Mouse (Mus musculus) forelimb bud, embryonic 11.5 days (tissue): ENCODE measurements around the gene Efhd1.

Experiments used
- DNase-seq: peaks from one replicate; pipeline ENCODE4 v3.0.0-alpha.2; 2012; ENCODE audit warnings: low read depth, low spot score

Efhd1 gene

DNA sequence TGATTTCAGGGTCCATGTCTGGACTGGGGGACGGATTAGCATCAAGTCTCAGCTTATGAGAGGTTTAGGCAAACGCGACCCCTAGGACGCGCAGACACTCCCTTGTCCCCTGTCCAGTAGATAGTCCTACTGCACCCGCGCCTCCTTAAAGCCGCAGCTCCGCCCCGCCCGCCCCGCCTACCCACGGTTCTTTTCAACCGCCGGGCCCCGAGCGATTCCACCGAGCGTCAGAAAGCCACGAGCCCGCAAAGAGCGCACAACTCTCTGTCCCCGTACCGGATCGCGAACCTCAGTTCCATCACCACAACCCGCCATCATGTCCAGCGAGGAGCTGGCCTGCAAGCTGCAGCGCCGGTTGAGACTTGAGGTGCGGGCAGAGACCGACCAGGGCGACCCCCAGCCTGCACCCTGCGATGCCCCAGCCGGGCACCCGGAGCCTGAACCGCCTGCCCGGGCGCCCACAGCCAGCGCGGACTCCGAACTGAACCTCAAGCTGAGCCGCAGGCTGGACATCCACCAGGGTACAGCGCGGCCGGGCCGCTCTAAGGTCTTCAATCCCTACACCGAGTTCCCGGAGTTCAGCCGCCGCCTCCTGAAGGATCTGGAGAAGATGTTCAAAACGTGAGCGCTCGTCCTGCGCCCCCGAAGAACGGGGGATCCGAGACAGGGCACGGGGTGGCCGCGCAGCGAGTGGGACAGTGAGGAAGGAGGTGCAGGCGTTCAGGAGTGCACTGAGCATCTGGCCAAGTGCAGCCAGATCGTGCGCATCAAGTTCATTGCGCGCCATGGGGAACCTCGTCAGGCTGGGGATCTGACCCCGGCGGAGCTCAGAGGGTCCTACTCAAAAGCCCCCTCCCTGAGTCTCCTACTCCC lies at the start of gene Efhd1:
TSS of gene Efhd1 (plus strand) at position 230 of the 873 bp plus-strand sequence.
- no peak for DNase-seq

GRCm38 (mm10) chr1:87214748-87215147 lies 49.4 kb upstream of the Efhd1 start:
- DNase-seq: no peak

DNA sequence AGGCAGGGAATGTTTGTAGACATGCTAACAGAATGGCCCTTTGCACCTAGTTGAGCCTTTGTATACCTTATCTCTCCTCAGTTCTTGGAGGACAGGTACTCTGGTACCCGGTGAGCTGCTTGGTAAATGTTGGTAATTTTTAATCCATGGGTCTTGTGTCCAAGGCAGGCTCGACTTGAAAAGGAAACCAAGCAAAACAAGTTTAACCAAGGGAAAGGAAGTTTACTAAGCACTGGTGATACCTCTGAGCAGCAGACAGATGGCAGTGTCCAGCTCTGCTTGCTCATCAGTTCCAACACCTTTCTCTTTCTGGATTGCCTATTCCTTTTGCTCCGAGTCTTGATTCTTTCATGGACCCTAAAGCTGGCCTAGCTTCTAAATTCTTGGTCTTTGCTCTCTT lies 46.2 kb upstream of the Efhd1 start:
- no peak for DNase-seq

DNA sequence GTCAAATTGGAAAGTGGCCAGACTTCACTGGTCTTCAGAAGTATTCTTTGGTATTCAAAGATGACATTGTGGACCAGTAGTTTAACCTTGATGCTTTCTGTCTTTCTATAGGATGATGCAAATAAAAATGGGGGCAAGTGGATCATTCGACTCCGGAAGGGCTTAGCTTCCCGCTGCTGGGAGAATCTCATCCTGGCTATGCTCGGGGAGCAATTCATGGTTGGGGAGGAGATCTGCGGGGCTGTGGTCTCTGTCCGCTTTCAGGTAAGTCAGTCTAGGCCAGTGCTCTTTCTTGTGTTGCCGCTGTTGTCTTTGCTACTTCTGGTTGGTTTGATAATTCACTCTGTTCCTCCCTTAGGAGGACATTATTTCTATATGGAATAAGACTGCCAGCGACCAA lies 38.4 kb upstream of the Efhd1 start:
- DNase-seq: no peak

- no peak for DNase-seq
These were observed 37.6 kb upstream of the Efhd1 start for GRCm38 (mm10) chr1:87226409-87227159.

- DNase-seq: no peak
These were observed 37.0 kb upstream of the Efhd1 start for GRCm38 (mm10) chr1:87227160-87227550.

DNA sequence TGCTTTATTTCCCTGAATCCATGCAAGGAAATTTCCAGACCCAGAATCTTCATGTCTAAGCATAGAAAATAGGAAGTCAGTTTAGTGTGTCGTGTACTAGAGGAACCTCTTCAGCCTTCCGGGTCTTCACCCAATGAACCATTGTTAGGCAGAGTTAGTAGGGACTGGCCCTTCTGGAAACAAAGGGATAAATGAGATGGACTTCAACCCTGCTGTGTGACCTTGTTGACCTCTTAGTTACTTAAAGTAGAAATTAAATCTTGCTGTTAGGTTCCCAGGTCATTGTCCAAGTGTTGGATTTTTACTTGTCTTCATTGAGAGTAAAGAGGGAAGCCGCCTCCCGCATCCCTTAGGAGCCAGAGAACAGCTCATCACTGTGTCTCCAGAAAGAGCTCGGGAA lies 33.6 kb upstream of the Efhd1 start:
- no peak for DNase-seq

DNA sequence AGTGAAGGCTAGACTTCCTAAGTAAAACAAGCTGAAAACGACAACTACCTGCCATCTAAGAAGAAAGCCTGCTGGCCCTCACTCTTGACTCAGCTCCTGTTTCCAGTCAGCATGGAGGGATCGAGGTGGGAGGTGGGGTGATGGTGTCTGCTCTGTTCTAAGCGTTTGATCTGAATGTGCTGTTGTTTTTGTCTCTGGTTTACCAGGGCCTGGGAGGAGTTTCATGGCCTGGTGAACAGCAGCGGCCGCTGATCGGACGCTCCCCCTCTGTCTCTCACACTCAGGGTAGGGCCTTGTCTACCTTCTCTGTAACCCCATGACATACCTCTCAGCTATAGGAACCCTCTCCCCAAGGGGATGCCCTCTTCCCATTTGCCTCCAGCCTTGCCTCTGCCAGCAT lies 32.0 kb upstream of the Efhd1 start:
- DNase-seq: no peak

GRCm38 (mm10) chr1:87239056-87239455 lies 25.1 kb upstream of the Efhd1 start:
- DNase-seq: no peak

DNA sequence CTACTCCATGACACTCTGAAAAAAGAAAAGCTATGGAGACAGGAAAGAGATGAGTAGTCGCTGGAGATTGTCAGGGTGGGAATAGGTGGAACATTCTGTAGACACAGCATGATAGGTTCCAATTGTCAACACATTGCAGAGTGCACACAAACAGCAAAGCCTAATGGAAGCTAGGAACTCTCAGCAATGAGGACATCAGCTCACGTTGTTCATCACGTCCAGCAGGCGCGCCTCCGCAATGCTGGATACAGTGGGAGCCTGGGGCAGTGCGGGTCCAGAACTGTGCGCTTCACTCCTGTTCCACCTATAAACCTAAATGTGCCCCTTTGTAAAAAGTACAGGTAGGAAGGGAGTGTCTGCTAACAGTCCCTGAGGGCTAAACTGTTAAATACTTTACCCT lies 21.1 kb upstream of the Efhd1 start:
- DNase-seq: no peak

- no peak for DNase-seq
These were observed 18.7 kb upstream of the Efhd1 start for GRCm38 (mm10) chr1:87245430-87245829.

DNA sequence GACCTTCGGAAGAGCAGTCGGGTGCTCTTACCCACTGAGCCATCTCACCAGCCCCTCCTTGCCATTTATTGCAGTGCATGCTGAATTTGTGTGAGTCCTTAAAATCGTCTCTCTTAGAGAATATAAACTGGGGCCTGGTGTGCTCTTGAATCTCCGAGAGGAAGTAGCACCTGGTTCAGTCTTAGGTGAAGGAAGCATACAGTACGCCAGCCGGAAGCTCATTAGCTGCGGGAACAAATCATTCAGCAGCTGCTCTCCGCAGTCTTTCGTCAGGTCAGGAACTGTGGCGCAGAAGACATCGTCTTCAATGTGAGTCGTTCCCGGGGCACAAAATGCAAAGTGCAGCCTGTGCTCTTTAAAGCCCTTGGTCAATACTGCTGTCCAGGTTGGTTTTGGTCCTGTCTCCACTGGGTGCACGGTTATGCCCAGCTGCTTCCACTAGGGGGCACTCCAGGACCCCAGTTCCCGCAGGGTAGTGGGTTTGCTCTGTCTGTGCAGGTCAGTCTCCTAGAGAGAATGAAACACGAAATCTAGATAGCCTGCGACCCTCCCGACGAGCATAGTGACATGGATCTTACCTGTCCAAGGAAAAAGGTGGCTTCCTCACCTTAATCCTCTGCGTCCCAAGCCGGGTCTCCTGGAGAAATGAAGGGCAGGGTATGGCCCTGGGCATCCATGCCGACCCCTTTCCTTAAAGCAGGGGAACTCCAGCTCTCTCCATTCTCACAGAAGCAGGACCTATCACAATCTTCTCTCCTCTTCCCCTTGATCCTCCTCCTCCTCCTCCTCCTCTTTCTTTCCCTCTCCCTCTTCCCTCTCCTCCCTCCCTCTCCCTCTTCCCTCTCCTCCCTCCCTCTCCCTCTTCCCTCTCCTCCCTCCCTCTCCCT lies 18.0 kb upstream of the Efhd1 start:
- peak; percentile 81 for DNase-seq

DNA sequence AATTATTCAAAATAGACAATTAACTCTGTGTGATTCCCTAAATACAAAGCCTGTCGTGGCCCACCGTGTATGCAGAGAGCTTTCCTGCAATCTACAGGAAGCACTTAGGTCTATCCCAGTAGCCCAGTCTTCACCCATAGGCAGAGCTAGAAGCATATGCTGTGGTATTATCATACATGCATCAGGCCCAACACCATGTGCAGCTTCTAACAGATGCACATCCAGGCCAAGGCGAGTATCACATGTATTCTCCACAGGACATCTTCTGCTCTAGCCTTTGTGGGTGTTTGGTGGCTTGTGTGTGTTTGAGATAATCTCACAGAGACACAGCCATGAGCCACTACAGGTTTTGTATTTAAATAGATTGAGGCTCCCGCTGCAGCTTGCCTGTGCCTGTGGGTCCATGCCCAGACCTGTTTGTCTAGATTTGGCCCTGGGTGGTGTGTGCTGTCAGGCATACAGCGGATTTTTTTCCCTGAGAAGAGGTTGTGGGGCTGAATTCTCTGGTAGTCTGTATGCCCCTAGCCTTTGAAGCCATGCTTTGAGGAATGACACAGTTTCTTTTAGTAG lies 12.0 kb upstream of the Efhd1 start:
- no peak for DNase-seq

DNA sequence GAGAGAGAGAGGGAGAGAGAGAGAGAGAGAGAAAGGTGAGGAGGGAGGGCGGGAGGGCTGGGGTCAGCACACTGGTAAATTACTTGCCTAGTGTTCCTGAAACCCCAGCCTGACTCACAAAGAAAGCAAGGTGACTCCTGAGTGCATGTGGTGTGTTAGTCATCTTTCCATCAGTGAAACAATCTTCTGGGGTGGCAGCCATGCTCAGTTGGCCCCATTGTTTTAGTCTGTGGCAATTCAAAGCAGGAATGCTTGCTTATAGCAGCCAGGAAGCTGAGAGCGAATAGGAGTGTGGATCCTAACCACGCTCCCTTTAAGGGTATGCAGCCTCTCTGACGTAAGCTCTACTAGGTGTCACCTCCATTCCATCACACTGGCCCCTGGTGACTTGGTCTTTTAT lies 9.0 kb upstream of the Efhd1 start:
- no peak for DNase-seq

DNA sequence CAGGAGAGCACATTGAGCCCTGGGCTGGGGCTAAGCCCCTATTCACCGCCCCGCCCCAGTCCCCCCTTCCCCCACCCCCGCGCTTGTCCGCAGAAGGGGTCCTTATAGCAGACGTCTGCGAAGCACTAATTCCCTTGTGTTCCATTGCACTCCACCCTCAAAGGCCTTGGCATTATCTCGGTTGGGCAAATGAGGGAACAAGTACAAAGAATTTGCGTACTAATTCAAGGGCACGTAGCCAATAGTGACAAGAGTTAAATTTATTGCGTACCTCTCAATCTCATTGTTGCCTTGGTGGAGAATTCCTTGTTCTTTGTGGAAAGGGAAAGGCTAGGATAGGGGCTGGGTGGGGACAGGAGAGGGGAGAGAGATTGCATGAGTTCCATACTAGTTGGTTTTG lies 6.5 kb upstream of the Efhd1 start:
- DNase-seq: no peak

DNA sequence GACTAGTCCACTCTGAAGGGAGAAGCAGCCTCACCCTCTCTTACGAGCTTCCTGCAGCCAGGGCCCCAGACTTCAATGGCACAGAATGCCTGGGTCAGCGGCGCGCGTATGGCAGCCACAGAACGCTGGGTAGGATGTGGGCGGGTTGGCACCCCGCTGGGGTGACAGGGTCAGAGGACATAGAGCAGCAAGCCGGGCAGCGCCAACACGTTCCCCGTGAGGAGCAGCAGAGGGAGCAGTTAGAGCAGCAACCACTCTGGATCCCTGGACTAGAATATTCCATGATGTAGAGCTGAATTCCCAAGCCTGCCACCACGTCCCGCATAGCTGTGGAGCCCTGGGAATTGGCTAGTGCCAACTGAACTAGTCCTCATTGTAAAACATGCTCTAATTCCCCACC lies 5.7 kb upstream of the Efhd1 start:
- no peak for DNase-seq

- no peak for DNase-seq
These were observed 4.8 kb upstream of the Efhd1 start for GRCm38 (mm10) chr1:87259316-87259715.

DNA sequence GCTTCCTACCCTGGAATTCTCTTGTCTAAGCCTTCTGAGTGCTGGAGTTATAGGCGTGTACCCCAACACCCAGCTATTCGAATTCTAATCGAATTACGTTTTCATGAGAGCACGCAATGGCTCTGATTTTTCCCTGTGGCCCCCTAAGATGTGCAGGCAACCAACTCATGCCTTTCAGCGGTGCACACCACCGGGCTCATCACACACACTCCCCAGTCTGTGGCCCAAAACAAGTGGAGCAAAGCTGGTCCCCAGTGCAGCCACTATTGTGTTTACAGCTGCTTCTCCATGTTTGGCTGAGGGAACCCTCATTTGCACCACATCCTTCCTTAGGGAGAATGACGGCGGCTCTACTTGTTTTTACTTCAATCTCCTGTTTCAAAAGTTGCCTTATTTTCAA lies 906 bp upstream of the Efhd1 start:
- DNase-seq: no peak

GRCm38 (mm10) chr1:87263796-87264133 lies 398 bp upstream of the Efhd1 start:
- DNase-seq: no peak

DNA sequence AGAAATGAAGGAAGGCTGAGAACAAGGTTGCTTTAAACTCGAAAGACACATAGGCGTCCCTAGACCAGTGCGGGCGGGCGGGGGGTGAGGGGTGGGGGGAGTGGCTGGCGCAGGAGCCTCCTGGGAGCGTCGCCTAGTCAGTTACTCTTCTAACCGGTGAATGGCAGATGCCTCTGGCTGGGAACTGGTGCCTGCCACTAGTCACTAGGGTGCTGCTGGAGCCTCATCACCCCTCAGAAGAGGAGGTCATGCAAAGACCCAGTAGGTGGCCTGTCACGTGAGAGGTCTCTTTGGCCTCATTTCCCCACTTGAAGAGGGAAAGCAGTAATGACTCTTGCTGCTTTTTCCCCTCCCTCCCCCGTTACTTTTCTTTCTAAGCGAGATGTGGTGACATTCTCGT lies 1.0 kb downstream of the Efhd1 start:
- no peak for DNase-seq

DNA sequence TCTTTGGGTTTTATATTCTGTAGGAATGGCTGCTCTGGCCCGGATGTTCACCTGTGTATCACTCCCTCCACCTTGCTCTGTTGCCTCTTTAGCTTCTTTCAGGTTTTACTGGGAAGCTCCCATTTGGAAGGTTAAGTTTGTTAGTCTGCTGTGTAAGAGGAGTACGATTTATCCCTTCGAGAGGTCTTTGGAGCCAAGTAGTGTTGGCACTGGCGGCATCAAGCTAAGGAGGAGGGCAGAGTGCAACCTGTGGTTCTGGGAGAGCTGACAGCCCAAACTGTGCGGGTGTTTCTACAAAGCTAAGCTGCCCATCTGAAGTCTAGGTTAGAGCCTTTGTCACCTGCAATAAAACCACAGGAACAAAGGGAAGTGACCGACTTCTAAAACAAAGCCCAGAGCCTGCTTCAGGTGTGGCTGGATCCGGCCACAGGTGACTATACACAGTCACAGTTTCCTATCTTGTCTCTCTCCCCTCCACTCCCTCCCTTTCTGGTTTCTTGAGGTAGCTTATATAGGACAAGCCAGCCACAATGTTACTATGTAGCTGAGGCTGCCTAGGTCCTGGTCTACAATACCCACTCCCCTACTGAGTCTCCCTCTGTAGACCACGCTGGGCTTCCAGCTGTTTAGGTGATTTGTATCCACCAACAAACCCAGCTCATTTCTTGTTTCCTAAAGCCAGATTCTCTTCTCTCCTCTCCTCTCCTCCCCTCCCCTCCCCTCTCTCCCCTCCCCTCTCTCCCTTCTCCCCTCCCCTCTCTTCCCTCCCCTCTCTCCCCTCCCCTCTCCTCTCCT lies 2.3 kb downstream of the Efhd1 start:
- DNase-seq: no peak
